Mouse (Mus musculus) MEL (cell line): ENCODE data around the gene Spsb1. TPM values are rescaled to one million over a fixed set of nuclear protein-coding genes. Genes with fewer than 3 reads are reported as not detected.

Experiments used
- DNase-seq: peaks from one replicate; pipeline ENCODE4 v3.0.0; 2011; ENCODE audit warnings: low read depth, low spot score
- H3K27ac ChIP-seq: 2 replicates; pipeline ENCODE4 v1.5.1; 2012; ENCODE audit warnings: low read depth, mild to moderate bottlenecking, control low read depth, low read length, moderate library complexity; ENCODE audit not compliant: control insufficient read depth
- H3K27me3 ChIP-seq, 2 experiments: fragments of 150-350 bp in 1 of 2; sonication (generic) in 1 of 2; 2 replicates each; pipeline ENCODE4 v1.6.1; 2012; ENCODE audit warnings: low read length in 2 of 2, mild to moderate bottlenecking in 2 of 2, improper control_type of control experiment in 1 of 2, moderate library complexity in 1 of 2; ENCODE audit not compliant: insufficient read depth in 2 of 2, control insufficient read depth in 1 of 2
- H3K36me3 ChIP-seq, 2 experiments: 2 replicates each; pipeline ENCODE4 v1.6.1; 2012 to 2014; ENCODE audit warnings: low read length in 2 of 2, improper control_type of control experiment in 1 of 2, inconsistent platforms in 1 of 2, mild to moderate bottlenecking in 1 of 2; ENCODE audit not compliant: insufficient read depth in 2 of 2, control insufficient read depth in 1 of 2
- H3K4me1 ChIP-seq, 2 experiments: fragments of 150-350 bp in 1 of 2; sonication (generic) in 1 of 2; 2 replicates each; pipeline ENCODE4 v1.6.1; 2012; ENCODE audit warnings: low read length in 2 of 2, improper control_type of control experiment in 1 of 2, mild to moderate bottlenecking in 1 of 2; ENCODE audit not compliant: insufficient read depth in 2 of 2, control insufficient read depth in 1 of 2
- H3K4me3 ChIP-seq, 2 experiments: fragments of 150-350 bp in 1 of 2; sonication (generic) in 1 of 2; 2 replicates each; pipeline ENCODE4 v1.5.1; 2012; ENCODE audit warnings: low read depth in 2 of 2, low read length in 2 of 2, mild to moderate bottlenecking in 2 of 2, moderate library complexity in 2 of 2, control low read depth in 1 of 2, improper control_type of control experiment in 1 of 2; ENCODE audit not compliant: control insufficient read depth in 1 of 2, insufficient read depth in 1 of 2
- H3K79me2 ChIP-seq: 2 replicates; pipeline ENCODE4 v1.6.1; 2012; ENCODE audit warnings: mild to moderate bottlenecking, low read length, moderate library complexity; ENCODE audit not compliant: control insufficient read depth, poor library complexity, insufficient read depth
- H3K9ac ChIP-seq: 2 replicates; pipeline ENCODE4 v1.6.1; 2012; ENCODE audit warnings: low read depth, mild to moderate bottlenecking, control low read depth, low read length, moderate library complexity; ENCODE audit not compliant: control insufficient read depth, poor library complexity, severe bottlenecking
- H3K9me3 ChIP-seq: fragments of 150-350 bp; sonication (generic); replicated peaks from 2 replicates; pipeline ENCODE4 v1.6.1; 2012; ENCODE audit warnings: mild to moderate bottlenecking, low read length, improper control_type of control experiment, moderate library complexity; ENCODE audit not compliant: insufficient read depth
- ELF1 ChIP-seq: IDR thresholded peaks from 2 replicates; pipeline ENCODE4 v1.6.1; 2014; ENCODE audit warnings: low read depth, mild to moderate bottlenecking, inconsistent platforms, low read length, improper control_type of control experiment, moderate library complexity
- ETS1 ChIP-seq: IDR thresholded peaks from 2 replicates; pipeline ENCODE4 v1.6.1; 2012; ENCODE audit warnings: low read depth, mild to moderate bottlenecking, inconsistent platforms, low read length, improper control_type of control experiment, moderate library complexity
- MYC ChIP-seq: IDR thresholded peaks from 2 replicates; pipeline ENCODE4 v1.6.1; 2011; ENCODE audit warnings: low read depth, mild to moderate bottlenecking, low read length, improper control_type of control experiment, moderate library complexity
- NRF1 ChIP-seq: IDR thresholded peaks from 2 replicates; pipeline ENCODE4 v1.6.1; 2014; ENCODE audit warnings: low read depth, mild to moderate bottlenecking, inconsistent platforms, low read length, improper control_type of control experiment, moderate library complexity; ENCODE audit not compliant: poor library complexity, insufficient read depth, severe bottlenecking
- RCOR1 ChIP-seq: IDR thresholded peaks from 2 replicates; pipeline ENCODE4 v1.6.1; 2012; ENCODE audit warnings: low read depth, mild to moderate bottlenecking, inconsistent platforms, low read length, improper control_type of control experiment
- UBTF ChIP-seq: IDR thresholded peaks from 2 replicates; pipeline ENCODE4 v1.6.1; 2012; ENCODE audit warnings: low read depth, mild to moderate bottlenecking, inconsistent platforms, low read length, improper control_type of control experiment, moderate library complexity, borderline replicate concordance; ENCODE audit not compliant: insufficient read depth
- USF1 ChIP-seq: IDR thresholded peaks from 2 replicates; pipeline ENCODE4 v1.6.1; 2014; ENCODE audit warnings: low read depth, mild to moderate bottlenecking, inconsistent platforms, low read length, improper control_type of control experiment, moderate library complexity
- ZKSCAN1 ChIP-seq: IDR thresholded peaks from 2 replicates; pipeline ENCODE4 v1.6.1; 2012; ENCODE audit warnings: low read depth, mild to moderate bottlenecking, inconsistent platforms, low read length, improper control_type of control experiment, moderate library complexity
- polyA plus RNA-seq, 2 experiments: library from polyadenylated mRNA; stranded (reverse) in 1 of 2; unstranded in 1 of 2; fragments of >175 nt in 1 of 2; fragments of >200 nt in 1 of 2; gene quantifications; 2 replicates each; pipeline versions ENCODE4 v1.2.1 to v1.2.4; 2012; ENCODE audit warnings: low replicate concordance in 2 of 2, low read depth in 1 of 2; ENCODE audit not compliant: insufficient read length in 2 of 2, insufficient read depth in 1 of 2, missing spikeins in 1 of 2
- total RNA-seq: library from RNA; depleted of rRNA; stranded (reverse); fragments of 300-350 nt; gene quantifications from 2 replicates; pipeline ENCODE4 v1.2.3, GENCODE M21; 2012

Gene Spsb1
- total and polyA plus RNA-seq, 3 experiments = 0.12 to 0.25 TPM; not detected in 1

DNA sequence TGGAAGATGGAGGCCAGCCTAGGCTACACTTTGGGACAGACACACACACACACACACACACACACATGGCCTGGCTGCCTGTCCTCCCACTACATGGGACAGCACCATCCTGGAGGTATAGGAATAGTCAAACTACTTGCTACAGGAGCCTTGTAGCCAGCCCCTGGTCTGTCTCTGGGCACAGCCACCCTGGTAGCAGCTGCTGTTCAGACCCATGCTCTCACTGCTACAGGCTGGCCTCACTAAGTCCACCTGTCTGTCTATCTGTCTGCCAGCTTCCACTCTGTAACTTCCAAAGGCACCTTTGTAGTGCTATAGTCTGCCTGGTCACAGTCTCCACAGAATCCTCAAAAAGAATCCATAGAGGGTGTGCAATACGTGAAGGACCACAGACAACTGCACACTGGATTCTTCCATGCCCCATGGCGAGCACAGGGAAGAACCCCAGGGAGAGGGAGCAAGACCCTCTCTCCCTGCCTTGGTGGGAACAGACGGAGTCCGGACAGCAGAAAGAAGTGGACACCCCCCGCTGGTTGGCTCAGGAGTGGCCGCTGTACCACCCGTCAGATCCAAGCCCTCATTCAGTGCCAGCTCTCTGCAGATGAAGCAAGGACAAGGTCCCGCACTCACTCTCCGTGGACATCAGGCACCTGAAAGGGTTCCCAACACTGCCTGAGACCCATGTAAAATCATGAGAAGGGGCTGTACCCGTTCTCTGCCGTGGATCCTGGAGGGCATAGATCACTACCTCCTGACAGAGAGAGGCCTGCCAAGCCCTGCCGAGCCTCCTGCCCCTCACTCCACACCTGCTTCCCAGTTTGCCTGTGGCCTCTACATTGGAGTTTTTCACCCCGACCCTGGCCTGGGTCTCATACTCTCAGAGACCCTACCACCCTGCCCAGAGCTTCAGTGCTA is 37.2 kb upstream of the Spsb1 start:
- no peak overlapping the region for H3K4me3 ChIP-seq
- DNase-seq = no peak
- TF ChIP-seq ELF1 (no peak), UBTF (no peak), ZKSCAN1 (no peak)
- H3K79me2 ChIP-seq = no peaks in the 10 kb centered on the region
- no peaks in the 10 kb centered on the region for H3K27me3 ChIP-seq
- no peak overlapping the region for H3K27ac ChIP-seq
- no peaks in the 10 kb centered on the region for H3K9me3 ChIP-seq
- no peak overlapping the region for H3K9ac ChIP-seq
- H3K4me1 ChIP-seq = peaks cover 2 to 18% of the 10 kb centered on the region in 2 experiments
- peaks cover 0 to 13% of the 10 kb centered on the region in 2 experiments; a peak in 2 of 4 replicates for H3K36me3 ChIP-seq

DNA sequence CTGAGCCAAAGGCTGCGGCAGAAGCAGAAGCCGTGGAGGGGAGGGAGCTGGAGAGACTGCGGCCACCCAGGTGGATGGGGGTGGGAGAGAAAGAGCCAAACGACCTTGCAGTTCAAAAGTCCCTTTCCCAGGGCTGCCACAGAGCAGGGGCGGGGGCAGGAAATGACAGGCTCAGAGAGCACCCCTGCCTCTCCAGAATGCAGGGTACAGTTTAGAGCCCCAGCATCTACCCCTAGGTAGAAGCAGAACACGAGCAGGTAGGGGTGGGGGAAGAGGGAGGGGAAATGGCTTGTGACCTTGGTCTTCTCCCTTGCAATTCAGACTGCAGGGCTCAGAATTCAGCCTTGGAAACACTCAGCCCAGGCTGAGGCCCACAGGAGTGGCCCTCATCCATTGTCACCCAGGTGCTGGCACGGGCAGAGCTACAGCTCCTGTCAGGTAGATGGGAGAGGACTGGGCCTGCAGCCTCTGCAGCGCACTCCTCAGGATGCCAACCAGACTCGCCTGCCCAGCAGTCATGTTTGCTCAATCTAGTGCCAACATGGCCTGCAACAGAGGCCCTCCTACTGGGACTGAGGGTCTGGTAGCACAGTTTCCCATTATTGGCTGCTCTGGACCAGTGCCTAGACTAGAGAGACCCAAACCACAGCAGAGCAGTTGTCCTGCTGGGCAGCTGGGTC is 36.3 kb upstream of the Spsb1 start:
- Histone ChIP-seq H3K27ac (no peak overlapping the region), H3K4me3 (no peak overlapping the region)

DNA sequence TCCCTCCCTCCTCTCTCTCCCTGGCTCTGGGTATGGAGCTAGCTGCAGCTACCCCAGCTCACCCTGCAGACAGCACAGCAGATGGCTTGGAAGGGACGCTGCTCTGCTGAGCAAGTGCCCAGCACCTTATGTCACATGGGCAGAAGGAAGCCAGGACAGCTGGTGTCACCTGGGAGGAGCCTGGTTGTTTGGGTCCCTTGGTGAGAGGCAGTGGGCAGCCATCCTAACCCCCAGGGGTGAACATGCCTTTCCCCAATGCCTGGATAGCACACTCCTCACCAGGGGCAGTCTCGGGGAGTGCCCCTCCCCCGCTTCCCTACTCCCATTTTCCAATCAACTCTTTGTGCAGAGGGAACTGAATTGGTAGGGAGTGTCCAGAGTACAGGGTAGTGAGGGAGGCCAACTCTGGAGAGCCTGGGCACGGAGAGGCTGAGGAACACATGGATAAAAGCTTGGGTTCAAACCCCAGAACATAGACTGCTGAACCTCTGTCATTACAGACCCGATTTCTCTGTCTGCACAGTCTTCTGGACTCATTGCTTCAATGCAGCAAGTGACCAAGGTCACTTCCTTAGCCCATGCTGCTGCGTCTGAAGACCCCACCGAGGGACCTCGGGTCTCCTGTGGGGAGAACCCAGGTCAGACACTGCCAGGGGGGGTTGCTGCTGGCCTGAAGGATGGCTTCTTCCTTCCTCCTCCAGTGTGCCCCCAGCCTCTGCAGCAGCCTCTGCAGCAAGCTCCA is 35.5 kb upstream of the Spsb1 start:
- Histone ChIP-seq H3K27me3 (no peaks in the 10 kb centered on the region), H3K4me1 (peaks cover 2 to 20% of the 10 kb centered on the region in 2 experiments), H3K9me3 (no peaks in the 10 kb centered on the region), H3K79me2 (no peaks in the 10 kb centered on the region), H3K36me3 (peaks cover 0 to 16% of the 10 kb centered on the region in 2 experiments; a peak in 2 of 4 replicates), H3K4me3 (no peak overlapping the region), H3K9ac (peak overlapping the region; percentile 0; the same call in 1 of the 2 replicates), H3K27ac (no peak overlapping the region)
- no peak for TF ChIP-seq RCOR1
- 0 out of 2 replicates have a peak, but pooled peaks have one; percentile 25 for TF ChIP-seq USF1
- TF ChIP-seq NRF1 = 0 out of 2 replicates have a peak, but pooled peaks have one; percentile 17
- TF ChIP-seq UBTF = no peak
- TF ChIP-seq ZKSCAN1 = no peak
- DNase-seq = no peak

More for the DNA sequence above, 36.3 kb upstream of the Spsb1 start:
- no peak for DNase-seq
- no peaks in the 10 kb centered on the region for H3K27me3 ChIP-seq
- H3K9ac ChIP-seq = no peak overlapping the region
- H3K79me2 ChIP-seq = no peaks in the 10 kb centered on the region
- H3K9me3 ChIP-seq = no peaks in the 10 kb centered on the region
- TF ChIP-seq MYC (no peak), NRF1 (no peak), ETS1 (no peak)
- H3K4me1 ChIP-seq = peaks cover 2 to 20% of the 10 kb centered on the region in 2 experiments
- peaks cover 0 to 16% of the 10 kb centered on the region in 2 experiments; a peak in 2 of 4 replicates for H3K36me3 ChIP-seq
